Mouse (Mus musculus): ENCODE results near the gene Lingo1. TPM values are rescaled to one million over a fixed set of nuclear protein-coding genes. Genes with fewer than 3 reads are reported as not detected.
A peak's percentile ranks its signal among the peaks of the same experiment; 100 is the strongest.

The Lingo1 gene
- total and polyA plus RNA-seq, 2 experiments from 2014 or later, result 110 to 192 TPM

GRCm38 (mm10) chr9:56636214-56636613 is 160.1 kb downstream of the Lingo1 start:
- H3K9me3 ChIP-seq (ENCODE audit: low read length), result no peaks in the 10 kb centered on the region
- peak; percentile 45 for ATAC-seq (ENCODE audit: low FRiP score)
- peak overlapping the region; percentile 97 for H3K27ac ChIP-seq (ENCODE audit: low read depth, low read length)
- no peaks in the 10 kb centered on the region for H3K27me3 ChIP-seq (ENCODE audit: insufficient read depth, low read length)
- 1% methylated on average over 10 of the region's 10 CpGs for WGBS
- peak; percentile 100 for TF ChIP-seq CTCF (IDR thresholded peaks at IDR 0.05)
- peak; percentile 96 for DNase-seq (ENCODE audit: low spot score)
- peak overlapping the region; percentile 93 for H3K9ac ChIP-seq (replicated peaks; ENCODE audit: low read length, poor library complexity, severe bottlenecking)
- peaks cover 13% of the 10 kb centered on the region; the same call in 1 of the 2 replicates for H3K4me1 ChIP-seq (ENCODE audit: insufficient read depth, low read length)
- peak overlapping the region; percentile 71 for H3K4me2 ChIP-seq (ENCODE audit: low read depth, low read length, poor library complexity, severe bottlenecking)
- no peaks in the 10 kb centered on the region for H3K36me3 ChIP-seq (ENCODE audit: insufficient read depth, low read length)
- H3K4me3 ChIP-seq (ENCODE audit: low read depth, low read length), result peak overlapping the region; percentile 95

- no peak for TF ChIP-seq CTCF (IDR thresholded peaks at IDR 0.05)
- Histone ChIP-seq H3K4me3 (ENCODE audit: low read depth, low read length) (peak overlapping the region; percentile 95), H3K9ac (replicated peaks; ENCODE audit: low read length, poor library complexity, severe bottlenecking) (peak overlapping the region; percentile 93), H3K27me3 (ENCODE audit: insufficient read depth, low read length) (no peaks in the 10 kb centered on the region), H3K36me3 (ENCODE audit: insufficient read depth, low read length) (no peaks in the 10 kb centered on the region), H3K9me3 (ENCODE audit: low read length) (no peaks in the 10 kb centered on the region), H3K4me1 (ENCODE audit: insufficient read depth, low read length) (peaks cover 13% of the 10 kb centered on the region; the same call in 1 of the 2 replicates), H3K27ac (ENCODE audit: low read depth, low read length) (peak overlapping the region; percentile 97), H3K4me2 (ENCODE audit: low read depth, low read length, poor library complexity, severe bottlenecking) (peak overlapping the region; percentile 71)
- WGBS, result 2% methylated on average over 44 of the region's 68 CpGs
- DNase-seq (ENCODE audit: low spot score) (peak; percentile 87), ATAC-seq (ENCODE audit: low FRiP score) (peak; percentile 78)
These were observed 160.7 kb downstream of the Lingo1 start for GRCm38 (mm10) chr9:56635498-56636121.

GRCm38 (mm10) chr9:56635121-56635497 is 161.2 kb downstream of the Lingo1 start:
- peak overlapping the region; percentile 97 for H3K27ac ChIP-seq (ENCODE audit: low read depth, low read length)
- H3K4me3 ChIP-seq (ENCODE audit: low read depth, low read length), result peak overlapping the region; percentile 95
- peaks cover 13% of the 10 kb centered on the region; the same call in 1 of the 2 replicates for H3K4me1 ChIP-seq (ENCODE audit: insufficient read depth, low read length)
- under 1% methylated on average over 38 of the region's 40 CpGs for WGBS
- H3K9ac ChIP-seq (replicated peaks; ENCODE audit: low read length, poor library complexity, severe bottlenecking), result peak overlapping the region; percentile 93
- H3K9me3 ChIP-seq (ENCODE audit: low read length), result no peaks in the 10 kb centered on the region
- peak overlapping the region; percentile 71 for H3K4me2 ChIP-seq (ENCODE audit: low read depth, low read length, poor library complexity, severe bottlenecking)
- ATAC-seq (ENCODE audit: low FRiP score), result peak; percentile 21
- H3K36me3 ChIP-seq (ENCODE audit: insufficient read depth, low read length), result no peaks in the 10 kb centered on the region; the same call in 1 of the 2 replicates
- no peak for TF ChIP-seq CTCF (IDR thresholded peaks at IDR 0.05)
- no peaks in the 10 kb centered on the region for H3K27me3 ChIP-seq (ENCODE audit: insufficient read depth, low read length)
- DNase-seq (ENCODE audit: low spot score), result peak; percentile 69

DNA sequence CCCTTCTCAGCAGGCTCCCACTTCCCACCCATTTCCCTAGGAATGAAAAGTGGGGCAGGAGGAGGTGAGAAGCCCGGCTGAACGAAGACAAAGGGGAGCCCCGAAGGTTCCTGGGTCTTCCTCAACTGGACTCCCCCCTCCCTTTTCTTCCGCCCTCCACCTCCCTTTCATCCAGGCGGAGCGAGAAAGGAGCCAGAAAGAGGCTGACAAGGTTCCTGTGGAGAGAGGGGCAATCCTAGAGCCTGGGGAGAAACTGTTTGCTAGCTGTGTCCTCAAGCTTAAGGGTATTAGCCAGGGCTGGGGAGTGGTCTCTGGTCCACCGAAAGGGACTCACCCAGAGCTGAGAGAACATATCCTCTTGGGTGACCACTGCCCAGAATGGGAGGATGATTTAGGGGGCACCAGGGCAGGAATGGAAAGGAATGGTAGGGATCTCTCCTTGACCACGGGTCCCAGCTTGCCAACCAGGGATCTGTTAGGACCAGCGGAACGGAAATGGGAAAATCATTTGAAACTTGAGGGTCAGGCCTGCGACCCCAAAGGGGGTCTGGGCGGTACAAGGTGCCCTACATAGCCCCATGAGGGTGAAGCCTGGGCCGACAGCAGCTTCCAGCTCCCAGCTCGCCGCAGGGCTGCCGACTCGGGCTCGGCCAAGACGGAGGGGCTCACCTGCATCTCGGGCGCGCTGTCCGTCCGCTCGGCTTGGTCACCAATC is 161.7 kb downstream of the Lingo1 start:
- H3K4me3 ChIP-seq (ENCODE audit: low read depth, low read length), result peak overlapping the region; percentile 95
- H3K4me2 ChIP-seq (ENCODE audit: low read depth, low read length, poor library complexity, severe bottlenecking), result peak overlapping the region; percentile 71
- TF ChIP-seq CTCF (IDR thresholded peaks at IDR 0.05), result no peak
- H3K27ac ChIP-seq (ENCODE audit: low read depth, low read length), result peak overlapping the region; percentile 97
- WGBS, result under 1% methylated on average over 22 of the region's 25 CpGs
- DNase-seq (ENCODE audit: low spot score) (peak; percentile 44), ATAC-seq (ENCODE audit: low FRiP score) (no peak)
- peak overlapping the region; percentile 93 for H3K9ac ChIP-seq (replicated peaks; ENCODE audit: low read length, poor library complexity, severe bottlenecking)
- H3K4me1 ChIP-seq (ENCODE audit: insufficient read depth, low read length), result peaks cover 13% of the 10 kb centered on the region; the same call in 1 of the 2 replicates
- no peaks in the 10 kb centered on the region for H3K27me3 ChIP-seq (ENCODE audit: insufficient read depth, low read length)
- H3K9me3 ChIP-seq (ENCODE audit: low read length), result no peaks in the 10 kb centered on the region
- H3K36me3 ChIP-seq (ENCODE audit: insufficient read depth, low read length), result no peaks in the 10 kb centered on the region; the same call in 1 of the 2 replicates

GRCm38 (mm10) chr9:56633449-56634225 is 162.6 kb downstream of the Lingo1 start:
- peak; percentile 75 for TF ChIP-seq CTCF (IDR thresholded peaks at IDR 0.05)
- no peaks in the 10 kb centered on the region for H3K27me3 ChIP-seq (ENCODE audit: insufficient read depth, low read length)
- H3K4me3 ChIP-seq (ENCODE audit: low read depth, low read length), result peak overlapping the region; percentile 95
- 19% methylated on average over 13 of the region's 13 CpGs for WGBS
- no peaks in the 10 kb centered on the region for H3K9me3 ChIP-seq (ENCODE audit: low read length)
- H3K4me1 ChIP-seq (ENCODE audit: insufficient read depth, low read length), result peaks cover 13% of the 10 kb centered on the region; the same call in 1 of the 2 replicates
- ATAC-seq (ENCODE audit: low FRiP score) (peak; percentile 35; the same call in 1 of the 2 replicates), DNase-seq (ENCODE audit: low spot score) (peak; percentile 83)
- H3K27ac ChIP-seq (ENCODE audit: low read depth, low read length), result peak overlapping the region; percentile 97
- H3K9ac ChIP-seq (replicated peaks; ENCODE audit: low read length, poor library complexity, severe bottlenecking), result peak overlapping the region; percentile 93
- H3K4me2 ChIP-seq (ENCODE audit: low read depth, low read length, poor library complexity, severe bottlenecking), result peak overlapping the region; percentile 71
- H3K36me3 ChIP-seq (ENCODE audit: insufficient read depth, low read length), result no peaks in the 10 kb centered on the region; the same call in 1 of the 2 replicates

Data from midbrain, postnatal 0 days (tissue).